Mouse (Mus musculus): ENCODE results near the gene Gm38431. TPM values are rescaled to one million over a fixed set of nuclear protein-coding genes. Genes with fewer than 3 reads are reported as not detected.
"Not testable (repeated sequence)": the region's sequence is repeated elsewhere in the genome, so short reads cannot be mapped to it uniquely, and the experiment has no call there.

The Gm38431 gene
- total RNA-seq, 2 experiments from 2014 or later, result 2.2 to 2.7 TPM

DNA sequence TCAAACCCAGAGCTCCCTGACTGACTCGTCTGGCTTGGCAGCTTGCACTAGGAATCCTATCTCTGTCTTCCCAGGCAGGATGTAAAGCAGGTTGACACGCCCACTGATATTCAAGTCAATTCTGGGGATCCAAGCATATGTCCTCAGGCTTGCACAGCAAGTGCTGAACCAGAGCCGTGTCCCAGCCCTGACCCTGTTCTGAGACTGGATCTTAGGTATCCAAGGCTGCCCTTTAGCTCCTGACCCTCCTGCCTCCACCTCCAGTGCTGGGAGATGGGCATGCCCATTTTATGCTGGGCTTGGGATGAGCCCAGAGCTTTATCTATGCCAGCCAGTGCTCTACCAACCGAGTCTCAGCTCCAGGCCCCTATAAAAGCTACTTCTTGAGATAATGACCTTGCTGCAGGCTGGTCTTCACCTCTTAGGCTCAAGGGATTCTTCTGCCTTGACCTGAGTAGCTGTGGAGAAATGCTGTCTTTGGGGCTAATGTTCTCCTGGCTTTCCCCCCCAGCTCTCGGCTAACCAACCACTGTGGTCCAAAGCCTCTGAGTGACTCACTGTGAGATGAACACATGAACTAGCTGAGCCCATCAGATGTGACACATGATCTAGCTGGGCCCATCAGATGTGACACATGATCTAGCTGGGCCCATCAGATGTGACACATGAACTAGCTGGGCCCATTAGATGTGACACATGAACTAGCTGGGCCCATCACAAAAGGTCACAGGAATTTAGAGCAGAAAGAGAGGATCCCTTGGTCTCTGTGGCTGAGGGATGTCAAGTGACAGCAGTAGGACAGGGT, 14.2 kb upstream of the Gm38431 start:
- peak in 1 of 2 experiments; percentile 51 for DNase-seq (ENCODE audit: low spot score in 2 of 2)

GRCm38 (mm10) chr9:21104814-21105213, 13.0 kb upstream of the Gm38431 start:
- no peak for DNase-seq (ENCODE audit: low spot score in 2 of 2)

- DNase-seq (ENCODE audit: low spot score in 2 of 2), result no peak
Observed at GRCm38 (mm10) chr9:21102076-21102475, 10.3 kb upstream of the Gm38431 start.

- DNase-seq (ENCODE audit: low spot score in 2 of 2), result no peak
Observed at GRCm38 (mm10) chr9:21100447-21101161, 8.8 kb upstream of the Gm38431 start.

DNA sequence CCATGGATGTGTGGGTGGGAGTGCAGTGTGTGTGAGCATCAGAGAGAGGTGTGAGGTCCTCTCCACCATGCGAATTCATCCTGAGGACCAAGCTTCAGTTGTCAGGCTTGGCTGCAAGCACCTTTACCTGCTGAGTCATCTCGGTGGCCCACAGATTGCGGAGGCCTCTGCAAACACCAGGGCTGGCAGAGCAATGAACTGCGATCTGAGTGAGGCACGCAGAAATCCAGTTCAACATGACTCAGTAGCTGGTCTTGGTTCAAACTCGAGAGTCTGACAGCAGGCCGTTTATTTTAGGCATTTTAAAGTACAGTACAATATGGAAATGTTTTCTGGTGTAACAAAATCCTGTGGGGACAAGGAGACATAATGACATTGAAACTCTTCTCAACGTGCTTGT, 6.0 kb upstream of the Gm38431 start:
- DNase-seq (ENCODE audit: low spot score in 2 of 2), result peak; percentile 52 to 87

DNA sequence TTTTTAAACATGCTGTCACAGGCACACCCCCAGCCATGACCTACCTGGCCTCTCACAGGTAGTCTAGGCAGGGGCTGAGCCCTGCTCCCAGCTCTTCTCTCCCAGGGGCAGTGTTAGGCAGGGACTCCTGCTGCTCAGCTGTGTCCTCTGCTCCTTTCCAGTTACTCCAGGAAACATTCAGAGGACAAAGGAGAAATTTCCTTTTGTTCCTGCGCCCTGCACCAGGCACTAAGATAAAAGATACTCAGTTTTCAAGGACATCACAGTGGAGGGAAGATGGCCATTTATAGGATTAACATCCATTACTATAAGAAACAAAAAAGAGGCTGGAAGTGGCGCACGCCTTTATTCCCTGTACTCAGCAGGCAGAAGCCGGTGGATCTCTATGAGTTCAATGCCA, 4.2 kb upstream of the Gm38431 start:
- DNase-seq (ENCODE audit: low spot score in 2 of 2), result no peak

DNA sequence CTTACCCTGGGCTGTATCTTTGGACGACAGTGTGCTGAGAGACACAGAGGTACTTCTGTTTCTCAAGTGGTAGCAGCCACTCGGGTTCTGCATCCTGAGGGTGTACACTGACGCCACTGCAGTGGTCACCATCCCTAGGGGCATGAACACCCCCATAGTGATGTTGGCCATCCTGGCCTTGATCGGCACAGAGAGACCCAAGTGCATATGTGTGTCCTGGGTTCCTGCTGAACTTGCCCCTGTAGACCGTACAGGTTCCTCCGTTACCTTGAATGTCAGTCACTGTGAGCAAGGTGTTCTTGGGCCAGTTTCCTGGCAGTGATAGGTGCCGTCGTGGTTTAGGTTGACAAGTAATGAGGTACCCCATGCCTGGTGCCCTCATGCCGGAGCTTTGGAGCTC, 1.6 kb upstream of the Gm38431 start:
- no peak for DNase-seq (ENCODE audit: low spot score in 2 of 2)

- no peak for DNase-seq (ENCODE audit: low spot score in 2 of 2)
Observed at GRCm38 (mm10) chr9:21090972-21091706, 658 bp downstream of the Gm38431 start.

GRCm38 (mm10) chr9:21090537-21090936, 1.3 kb downstream of the Gm38431 start:
- DNase-seq (ENCODE audit: low spot score in 2 of 2), result no peak

DNA sequence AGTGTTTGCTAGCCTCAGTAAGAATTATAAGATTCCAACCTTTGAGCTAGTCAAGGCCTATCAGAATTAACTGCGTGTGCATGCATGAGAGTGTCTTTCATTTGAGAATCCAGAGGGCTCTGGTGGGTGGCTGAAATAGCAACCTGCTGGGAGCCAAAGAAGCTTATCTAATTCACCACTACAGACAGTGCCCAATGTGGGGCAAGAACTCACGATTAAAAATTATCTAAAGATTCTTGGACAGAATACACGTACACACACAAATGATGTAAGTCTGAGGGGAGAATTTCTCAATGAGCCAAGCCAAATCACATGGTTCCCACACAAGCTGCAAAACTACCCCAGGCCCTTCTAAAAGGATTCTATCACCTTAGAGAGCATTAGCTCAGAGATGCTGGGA, 8.5 kb downstream of the Gm38431 start:
- no peak for DNase-seq (ENCODE audit: low spot score in 2 of 2)

DNA sequence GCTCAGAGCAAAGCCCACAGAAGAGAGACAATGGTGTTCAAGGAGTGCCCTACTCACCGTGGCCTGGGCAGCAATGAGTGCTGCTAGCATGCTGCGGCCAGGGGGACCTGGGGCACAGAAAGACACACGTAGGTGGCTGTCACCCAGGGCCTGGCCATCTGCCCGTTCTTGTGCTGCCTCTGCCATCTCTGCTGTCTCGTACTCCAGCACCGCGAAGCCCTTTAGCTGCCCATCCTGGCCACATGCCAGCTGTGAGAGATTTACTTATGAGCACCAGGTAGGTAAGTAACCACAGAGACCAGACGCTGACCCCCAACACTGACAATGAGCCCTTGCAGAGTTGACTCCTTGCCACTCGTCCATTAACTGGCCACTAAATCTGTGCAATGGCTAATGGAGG, 10.7 kb downstream of the Gm38431 start:
- no peak for DNase-seq (ENCODE audit: low spot score in 2 of 2)

GRCm38 (mm10) chr9:21075625-21076024, 16.2 kb downstream of the Gm38431 start:
- DNase-seq (ENCODE audit: low spot score in 2 of 2), result no peak

DNA sequence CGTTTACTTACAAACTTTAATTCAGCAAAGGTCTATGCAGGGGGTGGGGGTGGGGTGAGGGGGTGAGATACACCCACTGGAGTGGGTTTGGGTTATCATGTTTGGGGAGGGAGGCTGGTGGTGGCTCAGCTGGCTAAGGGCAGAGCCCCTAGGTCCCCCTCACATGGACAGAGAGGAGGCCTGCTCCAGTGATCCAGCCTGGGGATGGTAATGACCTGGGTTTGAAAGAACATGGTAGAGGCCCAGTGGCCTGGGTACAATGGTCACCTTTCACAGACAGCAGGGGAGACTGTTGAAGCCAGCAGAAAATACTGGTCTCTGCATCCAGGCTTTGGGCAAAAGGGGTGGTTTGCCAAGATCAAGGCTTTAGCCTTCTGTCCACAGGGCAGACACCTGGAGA, 17.6 kb downstream of the Gm38431 start:
- DNase-seq (ENCODE audit: low spot score in 2 of 2), result no peak

- peak; percentile 84 to 96 for DNase-seq (ENCODE audit: low spot score in 2 of 2)
Observed at GRCm38 (mm10) chr9:21073044-21073840, 18.6 kb downstream of the Gm38431 start, which contains the start of the genes Gm49373 and Fdx1l. Gm49373 (minus strand) TSS chr9:21073096. Fdx1l (minus strand) TSS chr9:21073614.

DNA sequence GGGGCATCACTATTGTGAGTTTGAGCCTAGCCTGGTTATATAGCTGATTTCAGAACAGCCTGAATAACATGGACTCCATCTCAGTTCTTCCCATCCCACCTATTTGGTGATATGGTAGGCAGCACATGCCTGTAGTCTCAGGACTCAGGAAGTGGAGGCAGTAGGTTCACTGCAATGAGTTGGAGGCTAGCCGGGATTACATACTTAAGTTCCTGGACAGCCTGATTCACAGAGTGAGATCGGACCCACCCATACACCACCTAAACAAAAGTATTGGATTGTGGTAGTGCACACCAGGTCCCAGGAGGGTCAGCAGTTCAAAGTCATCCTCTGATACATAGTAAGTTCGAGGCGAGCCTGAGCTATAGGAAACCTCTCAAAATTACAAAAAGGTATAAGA, 19.2 kb downstream of the Gm38431 start:
- DNase-seq (ENCODE audit: low spot score in 2 of 2), result no peak

GRCm38 (mm10) chr9:21067006-21067684, 24.7 kb downstream of the Gm38431 start, which contains the start of gene Zglp1:
Zglp1 (minus strand) TSS chr9:21067093.
- no peak for DNase-seq (ENCODE audit: low spot score in 2 of 2)

GRCm38 (mm10) chr9:21062928-21063327, 28.9 kb downstream of the Gm38431 start:
- DNase-seq (ENCODE audit: low spot score in 2 of 2), result peak; percentile 66 to 77

GRCm38 (mm10) chr9:21051578-21051977, 40.2 kb downstream of the Gm38431 start:
- DNase-seq (ENCODE audit: low spot score in 2 of 2), result no peak

GRCm38 (mm10) chr9:21045235-21045634, 46.6 kb downstream of the Gm38431 start:
- DNase-seq (ENCODE audit: low spot score in 2 of 2), result no peak

DNA sequence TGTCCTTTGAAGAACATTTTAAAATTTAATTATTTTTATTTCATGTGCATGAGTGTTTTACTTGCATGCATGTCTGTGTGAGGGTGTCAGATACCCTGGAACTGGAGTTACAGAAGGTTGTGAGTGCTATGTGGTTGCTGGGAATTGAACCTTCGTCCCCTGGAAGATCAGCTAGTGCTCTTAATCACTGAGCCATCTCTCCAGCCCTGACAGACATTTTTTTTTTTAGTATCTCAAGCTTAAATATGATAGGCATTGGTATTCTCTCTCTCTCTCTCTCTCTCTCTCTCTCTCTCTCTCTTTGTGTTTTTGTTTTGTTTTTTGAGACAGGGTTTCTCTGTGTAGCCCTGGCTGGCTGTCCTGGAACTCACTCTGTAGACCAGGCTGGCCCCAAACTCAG, 47.0 kb downstream of the Gm38431 start:
- not testable (repeated sequence) for DNase-seq (ENCODE audit: low spot score in 2 of 2)

Measured in layer of hippocampus, adult 18-20 months (tissue).